Mouse (Mus musculus) frontal cortex, postnatal 25 days (tissue): ENCODE data around the gene Nfkb1.

Source experiments
- DNase-seq, 2 experiments: peaks; one replicate each; pipeline ENCODE4 v3.0.0; 2022; ENCODE audit warnings: low spot score in 2 of 2

The Nfkb1 gene

DNA sequence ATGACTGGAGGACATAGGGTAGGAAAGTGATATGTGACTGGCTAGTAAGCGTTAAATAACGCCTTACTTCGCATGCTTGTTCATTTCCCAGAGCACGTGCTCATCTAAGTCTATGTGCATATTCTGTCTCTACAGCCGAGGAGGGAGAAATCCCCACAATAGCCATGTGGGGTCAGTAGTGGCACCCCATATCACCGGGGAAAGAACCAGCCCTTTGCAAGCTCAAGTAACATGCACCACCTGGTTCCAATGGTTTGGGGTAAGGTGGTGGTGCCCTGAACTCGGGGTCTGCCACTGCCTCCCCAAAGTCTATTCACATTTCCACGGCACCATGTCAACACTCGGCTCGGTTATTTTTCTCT is 60.3 kb downstream of the Nfkb1 start:
- DNase-seq, result no peak

DNA sequence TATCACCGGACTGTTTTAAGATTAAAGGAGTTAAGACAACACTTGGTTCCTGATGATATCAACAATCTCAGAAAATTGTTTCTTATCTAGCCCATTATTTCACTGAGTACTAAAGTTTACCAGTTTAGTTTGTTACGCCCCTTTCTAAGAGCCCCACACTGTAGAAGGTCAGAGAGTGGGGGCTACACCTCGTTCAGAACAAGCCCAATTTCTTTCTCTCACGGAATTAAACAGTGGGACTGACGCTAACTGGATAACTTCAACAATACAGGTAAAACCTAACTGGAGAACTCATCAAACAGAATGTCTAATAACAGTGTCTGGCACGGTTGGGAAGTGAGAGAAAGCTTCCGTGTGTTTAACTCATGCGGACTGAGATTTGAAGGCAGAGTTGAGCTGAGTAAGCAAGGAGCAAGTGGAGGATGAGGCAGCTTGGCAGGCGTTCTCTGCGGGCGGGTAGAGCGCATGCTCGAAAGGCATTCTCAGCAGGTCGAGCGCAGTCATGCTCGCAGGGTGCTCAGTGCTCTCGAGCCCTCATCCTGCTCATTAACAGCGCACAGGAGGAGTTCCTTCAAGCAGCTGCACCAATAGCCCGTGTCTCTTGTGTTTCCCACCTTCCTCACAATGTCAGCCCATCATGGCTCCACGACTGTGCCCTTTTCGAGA is 60.8 kb downstream of the Nfkb1 start:
- DNase-seq, result no peak

GRCm38 (mm10) chr3:135629830-135630355 is 61.5 kb downstream of the Nfkb1 start:
- no peak for DNase-seq

- no peak for DNase-seq
Measured at GRCm38 (mm10) chr3:135628706-135629169, 62.6 kb downstream of the Nfkb1 start.

DNA sequence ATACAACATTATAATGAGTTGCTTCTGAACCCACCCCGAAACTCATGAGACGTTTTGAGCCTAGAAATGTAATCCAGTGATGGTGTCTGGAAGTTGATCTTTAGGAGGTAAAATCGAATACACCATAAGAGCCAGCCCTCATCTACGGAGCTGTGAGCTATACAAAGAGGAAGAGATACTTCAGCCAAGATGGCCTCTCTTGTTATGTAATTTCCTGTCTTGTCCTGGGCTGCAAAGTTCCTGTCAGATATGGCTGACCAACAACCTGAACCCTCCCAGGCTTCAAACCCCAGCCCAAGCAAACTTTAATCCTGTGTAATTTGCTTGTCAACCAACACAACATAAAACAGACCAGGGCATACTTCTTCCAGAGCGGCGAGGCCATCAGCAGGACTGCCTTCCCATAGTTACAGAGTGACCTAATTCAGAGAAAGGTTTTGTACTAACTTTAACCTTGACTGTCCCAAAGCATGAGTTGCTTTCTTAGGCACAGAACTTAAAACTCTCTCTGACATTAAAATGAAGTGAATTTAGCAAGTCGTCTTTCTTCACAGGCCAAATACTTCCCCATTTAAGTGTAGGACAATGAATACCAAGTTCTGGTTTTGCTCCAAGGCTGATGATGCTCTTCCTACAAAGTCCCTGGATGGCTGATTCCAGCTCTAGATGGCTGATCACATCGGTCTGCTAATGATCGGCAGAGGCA is 63.2 kb downstream of the Nfkb1 start:
- no peak for DNase-seq

- no peak for DNase-seq
Measured at GRCm38 (mm10) chr3:135625290-135625689, 66.1 kb downstream of the Nfkb1 start.

DNA sequence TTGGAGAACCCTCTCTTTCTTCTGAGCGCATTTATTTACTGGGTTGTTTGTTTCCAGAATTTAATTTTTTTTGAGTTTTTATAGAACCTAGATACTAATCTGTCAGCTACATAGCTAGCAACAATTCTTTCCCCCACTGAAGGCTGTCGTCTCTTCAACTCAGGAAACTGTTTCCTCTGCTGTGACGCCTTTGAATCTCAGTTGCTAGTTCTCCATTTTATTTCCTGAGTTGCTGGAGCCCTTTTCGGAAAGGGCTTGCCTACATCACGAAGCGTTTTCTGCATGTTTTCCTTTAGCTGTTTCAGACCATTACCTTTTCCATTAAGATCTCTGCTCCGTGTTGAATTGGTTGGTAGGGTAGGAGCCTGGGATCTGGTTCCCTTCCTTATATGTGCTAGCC is 74.6 kb downstream of the Nfkb1 start:
- DNase-seq, result no peak

DNA sequence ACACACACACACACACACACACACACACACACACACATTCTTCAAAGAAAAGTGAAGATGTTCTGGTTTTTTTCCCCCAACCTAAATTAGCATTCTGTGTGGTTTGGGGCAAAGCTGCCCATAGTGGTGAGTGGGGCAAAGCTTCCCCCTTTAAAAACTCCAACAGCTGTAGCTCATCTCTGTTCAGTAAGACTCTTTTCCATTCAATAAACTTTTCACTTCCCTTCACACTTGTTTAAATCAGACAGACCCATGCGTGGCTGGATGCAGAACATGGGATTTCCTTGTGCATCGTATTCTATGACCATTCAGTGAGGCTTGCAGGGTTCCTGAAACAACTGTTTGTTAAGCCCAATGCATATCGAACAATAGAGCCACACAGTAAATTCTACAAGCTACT is 77.0 kb downstream of the Nfkb1 start:
- DNase-seq, result no peak

DNA sequence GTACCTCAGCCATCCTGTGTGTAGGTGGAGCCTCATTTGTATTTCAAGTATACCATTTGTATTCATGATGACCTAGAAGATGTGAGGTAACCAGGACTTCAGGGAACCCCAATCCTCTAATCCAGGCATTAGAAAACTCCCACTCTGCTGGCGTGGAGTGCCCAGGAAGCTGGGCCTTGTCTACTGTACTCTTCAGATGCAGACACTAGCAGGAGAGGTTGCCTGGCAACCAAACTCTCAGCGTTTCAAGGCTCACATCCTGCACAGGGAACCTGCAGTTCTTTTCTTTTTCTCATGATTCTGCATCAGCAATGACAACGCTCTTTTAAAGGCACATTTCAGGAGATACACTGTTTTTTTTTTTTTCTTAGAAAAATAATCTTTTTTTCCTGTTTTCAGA is 81.1 kb downstream of the Nfkb1 start:
- peak in 1 of 2 experiments; percentile 31 for DNase-seq

- DNase-seq, result no peak
Measured at GRCm38 (mm10) chr3:135607660-135608473, 83.5 kb downstream of the Nfkb1 start.

DNA sequence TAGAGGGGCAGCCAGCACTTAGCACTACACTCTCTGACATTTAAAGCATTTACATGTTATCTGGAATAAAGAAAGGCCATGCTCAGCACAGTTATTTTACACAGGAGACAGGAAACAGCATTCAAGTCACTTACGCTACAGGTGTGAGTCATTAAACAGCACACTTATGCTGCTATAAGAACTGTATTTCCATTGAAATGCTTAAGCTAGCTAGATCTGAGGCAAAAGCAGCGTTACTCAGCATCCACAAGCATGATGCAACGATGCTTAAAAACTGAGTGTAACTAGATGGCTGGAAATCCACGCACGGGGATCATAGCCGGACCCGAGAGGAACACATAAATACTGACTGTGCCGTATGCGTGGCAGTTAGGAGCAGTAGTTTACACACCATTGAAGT is 84.3 kb downstream of the Nfkb1 start:
- DNase-seq, result no peak

DNA sequence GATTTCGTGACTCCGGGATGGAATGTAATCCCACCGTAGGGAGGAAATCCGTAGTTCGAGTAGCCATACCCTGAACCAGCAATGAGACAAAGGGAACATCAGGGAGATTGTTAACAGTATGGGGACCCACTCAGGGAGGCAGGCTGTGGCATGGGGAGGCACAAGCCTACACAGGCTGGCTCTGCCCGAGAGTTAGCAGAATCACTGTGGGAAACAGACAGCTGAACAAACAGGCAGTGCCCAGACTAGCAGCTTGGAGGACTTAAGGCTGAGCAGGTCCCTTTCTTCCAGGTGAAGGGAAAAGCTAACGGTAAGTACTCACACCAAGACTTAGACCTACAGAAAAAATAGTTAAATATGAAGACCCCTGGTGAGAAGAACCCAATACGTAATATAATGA is 84.8 kb downstream of the Nfkb1 start:
- DNase-seq, result no peak

- DNase-seq, result no peak
Measured at GRCm38 (mm10) chr3:135605474-135605873, 85.9 kb downstream of the Nfkb1 start.

GRCm38 (mm10) chr3:135604626-135605417 is 86.5 kb downstream of the Nfkb1 start:
- DNase-seq, result no peak

DNA sequence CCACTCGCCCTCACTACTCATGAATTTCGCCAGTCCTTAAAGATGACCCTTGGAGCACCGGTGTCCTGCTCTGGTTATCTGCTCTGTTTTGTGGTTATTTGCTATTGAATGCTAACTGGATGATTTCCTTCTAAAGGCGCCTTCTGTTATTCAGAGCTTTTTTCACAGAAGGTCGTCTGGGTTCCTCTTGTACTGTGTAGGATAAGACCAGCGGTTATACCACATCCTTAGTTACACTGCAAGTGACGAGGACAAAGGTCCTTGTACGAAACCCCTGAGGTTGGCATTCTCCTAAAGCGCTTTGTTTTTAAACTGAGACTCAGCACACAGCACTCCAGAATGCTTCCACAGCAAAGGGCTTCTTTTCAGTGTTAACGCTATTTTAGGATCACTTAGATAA is 88.6 kb downstream of the Nfkb1 start:
- DNase-seq, result no peak

GRCm38 (mm10) chr3:135598355-135598754 is 93.0 kb downstream of the Nfkb1 start:
- no peak for DNase-seq

GRCm38 (mm10) chr3:135597014-135597413 is 94.3 kb downstream of the Nfkb1 start:
- DNase-seq, result no peak

DNA sequence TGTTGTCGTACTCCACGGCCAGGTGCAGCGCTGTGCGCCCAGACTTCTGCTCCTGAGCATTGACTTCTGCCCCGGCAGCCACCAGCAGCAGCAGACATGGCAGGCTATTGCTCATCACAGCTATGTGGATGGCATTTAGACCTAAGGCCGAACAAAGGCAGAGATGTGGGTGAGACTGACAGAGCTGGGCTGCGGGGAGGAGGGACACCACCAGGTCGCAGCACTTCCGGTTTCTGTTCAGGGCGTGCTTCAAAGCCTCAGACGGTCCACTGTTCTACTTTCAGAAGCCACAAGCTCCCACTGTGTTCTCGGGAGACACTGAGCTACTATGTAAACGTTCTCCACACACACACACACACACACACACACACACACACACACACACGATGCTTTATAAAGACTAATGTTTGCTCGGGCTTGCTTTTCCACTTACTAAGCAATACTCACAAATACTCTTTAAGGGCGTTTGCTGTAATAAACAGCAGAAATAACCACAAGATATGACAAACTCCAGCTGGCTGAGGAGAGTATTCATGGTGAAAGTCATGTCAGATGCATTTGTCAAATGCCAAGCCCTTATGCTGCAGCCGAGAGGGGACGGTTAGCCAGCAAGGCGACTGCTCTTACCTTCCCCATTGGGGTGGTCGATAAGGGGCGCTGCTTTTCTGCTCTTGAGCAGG is 97.0 kb downstream of the Nfkb1 start:
- DNase-seq, result no peak

DNA sequence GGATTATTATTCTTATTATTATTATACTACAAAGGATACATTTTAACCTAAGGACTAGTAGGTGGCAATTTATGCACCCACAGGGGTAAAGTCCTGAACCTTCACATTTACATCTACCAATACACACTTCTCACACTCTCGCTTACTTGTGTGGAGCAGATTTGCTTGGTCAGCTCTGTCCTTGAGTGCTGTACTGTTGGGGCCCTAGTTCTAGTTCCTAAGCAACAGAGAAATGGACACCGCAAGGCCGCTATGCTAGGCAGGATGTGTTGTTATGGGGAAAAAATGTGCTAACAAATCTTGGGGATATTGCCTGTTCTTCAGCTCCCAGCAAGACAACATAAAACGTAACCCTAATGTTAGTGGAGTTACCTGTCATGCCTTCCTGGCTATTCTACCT is 99.3 kb downstream of the Nfkb1 start:
- DNase-seq, result no peak

DNA sequence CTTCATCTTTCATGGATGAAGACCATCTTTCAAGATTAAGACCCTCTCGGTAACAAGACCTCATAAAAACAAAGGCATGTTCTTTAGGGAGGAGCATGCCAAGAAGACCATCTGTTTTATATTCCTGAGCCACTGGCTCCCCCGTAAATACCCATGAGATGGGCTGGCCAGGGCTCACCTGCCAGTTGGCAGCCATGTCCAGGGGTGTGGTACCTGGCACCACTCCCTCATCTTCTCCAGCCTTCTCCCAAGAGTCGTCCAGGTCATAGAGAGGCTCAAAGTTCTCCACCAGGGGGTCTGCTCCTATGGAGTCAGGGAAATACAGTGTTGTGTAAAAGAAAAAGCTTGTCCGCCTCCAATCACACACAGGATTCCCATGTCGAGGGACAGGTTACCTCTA is 100.0 kb downstream of the Nfkb1 start:
- no peak for DNase-seq

DNA sequence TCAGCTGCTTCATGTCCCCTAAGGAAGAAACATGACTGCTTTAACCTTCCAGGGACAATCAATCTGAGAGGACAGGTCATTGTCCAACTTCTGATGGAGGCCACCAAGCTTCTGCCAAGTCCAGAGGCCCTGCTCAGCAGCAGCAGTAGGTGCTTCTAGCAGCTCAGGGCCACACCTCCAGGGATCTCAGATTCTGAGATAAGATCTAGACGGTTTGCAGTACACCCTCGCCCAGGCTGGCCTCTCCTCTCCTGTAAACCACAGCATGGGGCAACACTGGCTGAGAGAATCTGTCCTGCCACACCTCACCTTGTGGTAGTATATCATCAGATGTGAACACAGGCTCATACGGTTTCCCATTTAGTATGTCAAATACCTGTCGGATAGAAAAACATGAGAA is 100.9 kb downstream of the Nfkb1 start:
- DNase-seq, result no peak
